Comparison of ENCODE assay signal across 8 mouse cellular contexts in genomic region chr7:24593621-24594308, GRCm38 (mm10). TPM values are rescaled to one million over a fixed set of nuclear protein-coding genes. Genes with fewer than 3 reads are reported as not detected.
DNase-seq lines count a peak whose midpoint lies in the region; ATAC-seq and TF ChIP-seq lines count a peak whose summit lies in the region.

No protein-coding gene starts in this region.

- H3K27ac ChIP-seq in intestine, postnatal 0 days (ENCODE audit: low read depth, low read length) = no peak overlapping the region
- H3K27ac ChIP-seq in midbrain, embryonic 16.5 days (ENCODE audit: low read length) = no peak overlapping the region

- ATAC-seq in intestine, postnatal 0 days = peak; percentile 76
- ATAC-seq in midbrain, embryonic 16.5 days = peak; percentile 86

- H3K27me3 ChIP-seq in intestine, postnatal 0 days (replicated peaks; ENCODE audit: control insufficient read depth, insufficient read depth, low read length) = no peaks in the 10 kb centered on the region
- peaks cover 5% of the 10 kb centered on the region; the same call in 1 of the 2 replicates for H3K27me3 ChIP-seq in midbrain, embryonic 16.5 days (ENCODE audit: control insufficient read depth, insufficient read depth, low read depth, low read length)

- DNase-seq in 3134 (ENCODE audit: extremely low read depth, insufficient read length, low spot score) (peak; percentile 76), liver (peak; percentile 84)
- DNase-seq in adrenal gland, adult 8-10 months = peak; percentile 56
- peak; percentile 77 for DNase-seq in embryo, embryonic 9.5 days (ENCODE audit: extremely low spot score)
- DNase-seq in heart, adult 11 months = peak; percentile 99
- DNase-seq in spleen, adult 18-20 months = peak; percentile 71 to 78

- no peaks in the 10 kb centered on the region for H3K9me3 ChIP-seq in intestine, postnatal 0 days (ENCODE audit: control insufficient read depth)
- H3K9me3 ChIP-seq in midbrain, embryonic 16.5 days (replicated peaks; ENCODE audit: control insufficient read depth, low read length, poor library complexity, severe bottlenecking) = no peaks in the 10 kb centered on the region

- peak overlapping the region; percentile 43; the same call in 1 of the 2 replicates for H3K9ac ChIP-seq in intestine, postnatal 0 days (ENCODE audit: low read depth, low read length)
- peak overlapping the region; percentile 86 for H3K9ac ChIP-seq in midbrain, embryonic 16.5 days (ENCODE audit: low read depth, low read length)

- peak overlapping the region; percentile 84 for H3K4me2 ChIP-seq in intestine, postnatal 0 days (replicated peaks; ENCODE audit: low read depth)
- H3K4me2 ChIP-seq in midbrain, embryonic 16.5 days (ENCODE audit: low read length) = peak overlapping the region; percentile 78

- no peak for TF ChIP-seq CTCF in intestine, postnatal 0 days (IDR thresholded peaks at IDR 0.05; ENCODE audit: low read depth)

- H3K36me3 ChIP-seq in intestine, postnatal 0 days (ENCODE audit: control insufficient read depth, insufficient read depth) = no peaks in the 10 kb centered on the region
- H3K36me3 ChIP-seq in midbrain, embryonic 16.5 days (ENCODE audit: control insufficient read depth, insufficient read depth, low read length) = no peaks in the 10 kb centered on the region

- 2% methylated on average over 39 of the region's 39 CpGs for WGBS in intestine, postnatal 0 days
- 2% methylated on average over 38 of the region's 39 CpGs for whole genome bisulfite sequencing in midbrain, embryonic 16.5 days

- H3K4me1 ChIP-seq in intestine, postnatal 0 days (replicated peaks; ENCODE audit: control insufficient read depth, insufficient read depth, low read length) = 0 out of 2 replicates have a peak, but pooled peaks cover 3% of the 10 kb centered on the region
- peaks cover 19% of the 10 kb centered on the region for H3K4me1 ChIP-seq in midbrain, embryonic 16.5 days (ENCODE audit: control insufficient read depth, insufficient read depth, low read length)

- peak overlapping the region; percentile 58 for H3K4me3 ChIP-seq in intestine, postnatal 0 days (ENCODE audit: low read depth, low read length)
- peak overlapping the region; percentile 72 for H3K4me3 ChIP-seq in midbrain, embryonic 16.5 days (ENCODE audit: low read depth, low read length)

RNA-seq across cellular contexts. Expression of gene Zfp575, which starts 6.3 kb away (rescaled TPM):
- under 1 TPM; 0.20 to 0.59 (median 0.38) TPM for total RNA-seq in adrenal gland, adult 8-10 months (2022)
- 2.1 and 2.2 TPM in 2 replicates for polyA plus RNA-seq in intestine, postnatal 0 days (2015; fragmentation: Nextera tagmentation; extraction: Ambion mirVana)
- 18.2 and 20.9 TPM in 2 replicates for polyA plus RNA-seq in midbrain, embryonic 16.5 days (2015; fragmentation: Nextera tagmentation; extraction: Ambion mirVana)

RNA-seq across cellular contexts. Expression of gene Ethe1, which starts 6.4 kb away (rescaled TPM):
- total RNA-seq in adrenal gland, adult 8-10 months (2022) = 10 to 100 TPM; 32.4 to 44.0 (median 39.1) TPM
- polyA plus RNA-seq in intestine, postnatal 0 days (2015; fragmentation: Nextera tagmentation; extraction: Ambion mirVana) = 17.9 and 25.4 TPM in 2 replicates
- 26.5 and 30.7 TPM in 2 replicates for polyA plus RNA-seq in midbrain, embryonic 16.5 days (2015; fragmentation: Nextera tagmentation; extraction: Ambion mirVana)

RNA-seq across cellular contexts. Expression of gene Phldb3, which starts 16.8 kb away (rescaled TPM):
- total RNA-seq in adrenal gland, adult 8-10 months (2022) = 10 to 100 TPM in 2 of 4 experiments, 1 to 10 TPM in 2; 6.2 to 12.9 (median 9.9) TPM
- polyA plus RNA-seq in intestine, postnatal 0 days (2015; fragmentation: Nextera tagmentation; extraction: Ambion mirVana) = 0.65 and 0.85 TPM in 2 replicates
- not detected in 2 replicates for polyA plus RNA-seq in midbrain, embryonic 16.5 days (2015; fragmentation: Nextera tagmentation; extraction: Ambion mirVana)

RNA-seq across cellular contexts. Expression of gene Lypd3, which starts 42.6 kb away (rescaled TPM):
- total RNA-seq in adrenal gland, adult 8-10 months (2022) = under 1 TPM in 3 of 4 experiments, not detected in 1; 0.34 to 0.96 (median 0.66) TPM
- polyA plus RNA-seq in intestine, postnatal 0 days (2015; fragmentation: Nextera tagmentation; extraction: Ambion mirVana) = 0.13 and 0.17 TPM in 2 replicates
- 0.36 and 0.45 TPM in 2 replicates for polyA plus RNA-seq in midbrain, embryonic 16.5 days (2015; fragmentation: Nextera tagmentation; extraction: Ambion mirVana)

RNA-seq across cellular contexts. Expression of gene Xrcc1, which starts 47.7 kb away (rescaled TPM):
- total RNA-seq in adrenal gland, adult 8-10 months (2022) = 10 to 100 TPM; 39.2 to 55.5 (median 46.6) TPM
- 24.5 and 26.6 TPM in 2 replicates for polyA plus RNA-seq in intestine, postnatal 0 days (2015; fragmentation: Nextera tagmentation; extraction: Ambion mirVana)
- 66.1 and 66.9 TPM in 2 replicates for polyA plus RNA-seq in midbrain, embryonic 16.5 days (2015; fragmentation: Nextera tagmentation; extraction: Ambion mirVana)
